Mouse (Mus musculus) inflammation-experienced regulatory T-cells, adult 6 months (primary cell): ENCODE measurements around the gene B430305J03Rik. TPM values are rescaled to one million over a fixed set of nuclear protein-coding genes. Genes with fewer than 3 reads are reported as not detected.
A peak's percentile ranks its signal among the peaks of the same experiment; 100 is the strongest.

ENCODE experiments used
- ATAC-seq: one replicate; pipeline ENCODE4 v1.8.0; 2017
- polyA plus RNA-seq, 3 experiments: library from polyadenylated mRNA; unstranded; fragments of 100-300 nt; shearing (Covaris generic); gene quantifications; one replicate each; pipeline ENCODE4 v1.2.1; 2017

B430305J03Rik gene
- polyA plus RNA-seq: not detected

GRCm38 (mm10) chr3:61365779-61366373 is at the start of gene B430305J03Rik:
Gene B430305J03Rik, minus strand, starts transcription at chr3:61365951.
- peak; percentile 25 for ATAC-seq

- ATAC-seq: peak; percentile 91
Observed at GRCm38 (mm10) chr3:61409683-61410082, 43.9 kb upstream of the B430305J03Rik start.

- ATAC-seq: no peak
Observed at GRCm38 (mm10) chr3:61406921-61407320, 41.2 kb upstream of the B430305J03Rik start.

GRCm38 (mm10) chr3:61400823-61401387 is 35.2 kb upstream of the B430305J03Rik start:
- no peak for ATAC-seq

- ATAC-seq: no peak
Observed at GRCm38 (mm10) chr3:61396728-61397127, 31.0 kb upstream of the B430305J03Rik start.

GRCm38 (mm10) chr3:61395382-61395781 is 29.6 kb upstream of the B430305J03Rik start:
- ATAC-seq: no peak

- no peak for ATAC-seq
Observed at GRCm38 (mm10) chr3:61393520-61393919, 27.8 kb upstream of the B430305J03Rik start.

GRCm38 (mm10) chr3:61392881-61393280 is 27.1 kb upstream of the B430305J03Rik start:
- no peak for ATAC-seq

- no peak for ATAC-seq
Observed at GRCm38 (mm10) chr3:61391564-61391963, 25.8 kb upstream of the B430305J03Rik start.

- ATAC-seq: no peak
Observed at GRCm38 (mm10) chr3:61386368-61386767, 20.6 kb upstream of the B430305J03Rik start.

GRCm38 (mm10) chr3:61376001-61376400 is 10.2 kb upstream of the B430305J03Rik start:
- ATAC-seq: no peak

GRCm38 (mm10) chr3:61368446-61368845 is 2.7 kb upstream of the B430305J03Rik start:
- ATAC-seq: no peak

GRCm38 (mm10) chr3:61364978-61365778 is 573 bp downstream of the B430305J03Rik start:
- no peak for ATAC-seq

GRCm38 (mm10) chr3:61364661-61364977 is 1.1 kb downstream of the B430305J03Rik start:
- peak; percentile 11 for ATAC-seq

GRCm38 (mm10) chr3:61363989-61364660 is 1.6 kb downstream of the B430305J03Rik start:
- ATAC-seq: peak; percentile 46

- peak; percentile 78 for ATAC-seq
Observed at GRCm38 (mm10) chr3:61363161-61363988, 2.4 kb downstream of the B430305J03Rik start.

GRCm38 (mm10) chr3:61362821-61363160 is 3.0 kb downstream of the B430305J03Rik start:
- no peak for ATAC-seq

GRCm38 (mm10) chr3:61361338-61361737 is 4.4 kb downstream of the B430305J03Rik start, which contains the start of gene Rap2b:
Gene Rap2b, plus strand, starts transcription at chr3:61361638.
- ATAC-seq: no peak

GRCm38 (mm10) chr3:61358756-61359293 is 6.9 kb downstream of the B430305J03Rik start:
- ATAC-seq: no peak

GRCm38 (mm10) chr3:61358107-61358506 is 7.6 kb downstream of the B430305J03Rik start:
- ATAC-seq: no peak

GRCm38 (mm10) chr3:61355464-61355863 is 10.3 kb downstream of the B430305J03Rik start:
- no peak for ATAC-seq

- ATAC-seq: no peak
Observed at GRCm38 (mm10) chr3:61349433-61349832, 16.3 kb downstream of the B430305J03Rik start.
